Mouse (Mus musculus) cerebellum, postnatal 25 days (tissue): ENCODE measurements at regions not wholly inside any gene's neighbourhood (a gene's known extent, or its start where the extent isn't known, plus 50 kb on each side); places are given as distances from the start of the nearest gene placed in this dataset.

Source experiments
- DNase-seq, 2 experiments: peaks; one replicate each; pipeline ENCODE4 v3.0.0; 2021; ENCODE audit warnings: mixed read lengths in 2 of 2

- DNase-seq: no peak
Measured at GRCm38 (mm10) chrX:12834681-12835080, 72.8 kb upstream of the Med14 start.

- no peak for DNase-seq
Measured at GRCm38 (mm10) chrX:12832709-12833108, 70.8 kb upstream of the Med14 start.

GRCm38 (mm10) chrX:12829165-12829564, 67.3 kb upstream of the Med14 start:
- no peak for DNase-seq

- no peak for DNase-seq
Measured at GRCm38 (mm10) chrX:12827299-12827872, 65.5 kb upstream of the Med14 start.

- DNase-seq: no peak
Measured at GRCm38 (mm10) chrX:12826646-12827045, 64.8 kb upstream of the Med14 start.

GRCm38 (mm10) chrX:12825262-12825661, 63.4 kb upstream of the Med14 start:
- no peak for DNase-seq

- no peak for DNase-seq
Measured at GRCm38 (mm10) chrX:12824497-12824896, 62.6 kb upstream of the Med14 start.

- peak in 1 of 2 experiments; percentile 20 for DNase-seq
Measured at GRCm38 (mm10) chrX:12822777-12823176, 60.9 kb upstream of the Med14 start.

GRCm38 (mm10) chrX:12813083-12813660, 51.3 kb upstream of the Med14 start:
- DNase-seq: no peak
